Mouse (Mus musculus) heart, postnatal 0 days (tissue): ENCODE measurements around the gene Hivep2. TPM values are rescaled to one million over a fixed set of nuclear protein-coding genes. Genes with fewer than 3 reads are reported as not detected.

Source experiments
- ATAC-seq: fragments of 200-750 bp; cut with Nextera tagmentation; 2 replicates; pipeline ENCODE4 v1.8.0; 2017; ENCODE audit warnings: low read depth, moderate number of reproducible peaks, moderate library complexity; ENCODE audit not compliant: insufficient read depth
- DNase-seq: peaks from one replicate; pipeline ENCODE4 v3.0.0-alpha.2; 2016; ENCODE audit warnings: low spot score
- H3K27ac ChIP-seq: fragments of 300-500 bp; sonication (generic); 2 replicates; pipeline ENCODE4 v1.5.1; 2014; ENCODE audit warnings: low read depth, mild to moderate bottlenecking
- H3K27me3 ChIP-seq: fragments of 300-500 bp; sonication (generic); 2 replicates; pipeline ENCODE4 v1.6.1; 2014; ENCODE audit warnings: low read length, mixed read lengths; ENCODE audit not compliant: control insufficient read depth, insufficient read depth
- H3K36me3 ChIP-seq: fragments of 300-500 bp; sonication (generic); replicated peaks from 2 replicates; pipeline ENCODE4 v1.6.1; 2014; ENCODE audit warnings: low read length, mixed read lengths; ENCODE audit not compliant: control insufficient read depth, insufficient read depth
- H3K4me1 ChIP-seq: fragments of 300-500 bp; sonication (generic); 2 replicates; pipeline ENCODE4 v1.6.1; 2014; ENCODE audit warnings: antibody characterized with exemption; ENCODE audit not compliant: control insufficient read depth, insufficient read depth
- H3K4me2 ChIP-seq: fragments of 300-500 bp; sonication (generic); 2 replicates; pipeline ENCODE4 v1.6.1; 2014; ENCODE audit warnings: low read depth, mild to moderate bottlenecking, low read length, moderate library complexity
- H3K4me3 ChIP-seq: fragments of 300-500 bp; sonication (generic); 2 replicates; pipeline ENCODE4 v1.5.1; 2014; ENCODE audit warnings: low read depth, low read length
- H3K9ac ChIP-seq: fragments of 300-500 bp; sonication (generic); replicated peaks from 2 replicates; pipeline ENCODE4 v1.6.1; 2014; ENCODE audit warnings: low read depth, low read length, mixed read lengths
- H3K9me3 ChIP-seq: fragments of 300-500 bp; sonication (generic); replicated peaks from 2 replicates; pipeline ENCODE4 v1.6.1; 2016; ENCODE audit warnings: low read length; ENCODE audit not compliant: control insufficient read depth
- CTCF ChIP-seq: IDR thresholded peaks from 2 replicates; pipeline ENCODE4 v1.5.1; 2016; ENCODE audit warnings: antibody characterized with exemption, control low read depth, low read depth
- EP300 ChIP-seq: IDR thresholded peaks from 2 replicates; pipeline ENCODE4 v1.6.1; 2016; ENCODE audit warnings: antibody characterized with exemption, low read depth
- WGBS: fragments of 180-500 bp; shearing (Covaris S2); extraction: QIAGEN DNeasy Blood & Tissue Kit; methylation state at CpG from one replicate; pipeline ENCODE4 v1.1.7; 2014; 5-methylcytosine and 5-hydroxymethylcytosine counted together
- polyA plus RNA-seq: library from polyadenylated mRNA; unstranded; fragments of >200 nt; fragmentation: Nextera tagmentation; extraction: Ambion mirVana; gene quantifications from 2 replicates; pipeline ENCODE4 v1.2.1, GENCODE M21; 2015
- total RNA-seq: library from RNA; depleted of rRNA; stranded (reverse); fragments of >200 nt; gene quantifications from 2 replicates; pipeline ENCODE4 v1.2.3, GENCODE M21; 2014; ENCODE audit warnings: low replicate concordance

The Hivep2 gene
- total and polyA plus RNA-seq, 2 experiments from 2014 or later, result 3.7 to 11.6 TPM

DNA sequence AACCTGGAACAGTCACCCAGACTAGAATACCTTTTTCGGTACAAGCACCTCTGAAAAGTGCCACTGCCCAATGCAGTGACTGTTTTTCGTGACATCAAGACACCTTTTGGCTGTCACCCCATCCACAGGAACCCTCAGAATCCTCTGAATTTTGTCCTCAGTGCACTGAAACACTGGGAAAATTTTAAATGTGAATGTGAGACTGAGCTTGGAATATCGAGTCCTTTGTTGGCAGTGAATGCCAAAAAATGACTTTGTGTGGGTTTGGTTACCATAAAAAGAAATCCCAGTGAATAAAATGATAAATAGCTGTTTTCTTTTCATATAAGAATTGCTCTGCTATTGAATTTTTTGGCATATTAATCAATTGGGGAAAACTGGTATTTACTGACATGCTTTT, 154.6 kb downstream of the Hivep2 start:
- H3K9ac ChIP-seq, result no peak overlapping the region
- ATAC-seq (no peak), DNase-seq (no peak)
- H3K4me2 ChIP-seq, result no peak overlapping the region
- H3K9me3 ChIP-seq, result no peaks in the 10 kb centered on the region
- no peaks in the 10 kb centered on the region for H3K4me1 ChIP-seq
- H3K27ac ChIP-seq, result no peak overlapping the region
- H3K4me3 ChIP-seq, result no peak overlapping the region
- WGBS, result 87% methylated on average over 3 of the region's 3 CpGs
- no peaks in the 10 kb centered on the region for H3K27me3 ChIP-seq
- TF ChIP-seq CTCF (no peak), EP300 (no peak)
- H3K36me3 ChIP-seq, result no peaks in the 10 kb centered on the region

DNA sequence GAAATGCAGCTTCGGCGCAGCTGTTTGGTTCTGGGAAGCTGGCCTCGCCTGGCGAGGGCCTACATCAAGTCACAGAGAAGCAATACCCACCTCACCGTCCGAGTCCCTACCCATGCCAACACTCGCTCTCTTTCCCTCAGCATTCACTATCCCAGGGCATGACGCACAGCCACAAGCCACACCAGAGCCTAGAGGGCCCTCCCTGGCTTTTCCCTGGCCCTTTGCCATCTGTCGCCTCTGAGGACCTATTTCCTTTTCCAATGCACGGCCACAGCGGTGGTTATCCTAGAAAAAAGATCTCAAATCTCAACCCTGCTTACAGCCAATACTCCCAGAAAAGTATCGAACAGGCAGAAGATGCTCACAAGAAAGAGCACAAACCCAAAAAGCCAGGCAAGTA, 162.0 kb downstream of the Hivep2 start:
- ATAC-seq (no peak), DNase-seq (no peak)
- H3K4me1 ChIP-seq, result no peaks in the 10 kb centered on the region
- peaks cover 49% of the 10 kb centered on the region for H3K36me3 ChIP-seq
- H3K9ac ChIP-seq, result no peak overlapping the region
- no peak overlapping the region for H3K4me2 ChIP-seq
- no peaks in the 10 kb centered on the region for H3K27me3 ChIP-seq
- TF ChIP-seq CTCF, result no peak
- TF ChIP-seq EP300, result no peak
- no peak overlapping the region for H3K4me3 ChIP-seq
- H3K27ac ChIP-seq, result no peak overlapping the region
- H3K9me3 ChIP-seq, result no peaks in the 10 kb centered on the region
- WGBS, result 84% methylated on average over 12 of the region's 12 CpGs

DNA sequence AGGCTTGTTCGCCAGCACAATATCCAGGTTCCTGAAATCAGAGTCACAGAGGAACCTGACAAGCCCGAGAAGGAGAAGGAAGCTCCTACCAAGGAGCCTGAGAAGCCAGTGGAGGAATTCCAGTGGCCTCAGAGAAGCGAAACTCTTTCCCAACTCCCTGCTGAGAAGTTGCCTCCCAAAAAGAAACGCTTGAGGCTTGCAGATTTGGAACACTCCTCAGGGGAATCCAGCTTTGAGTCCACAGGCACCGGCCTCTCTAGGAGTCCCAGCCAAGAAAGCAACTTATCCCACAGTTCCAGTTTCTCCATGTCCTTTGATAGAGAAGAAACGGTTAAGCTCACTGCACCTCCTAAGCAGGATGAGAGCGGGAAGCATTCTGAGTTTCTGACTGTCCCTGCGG, 164.4 kb downstream of the Hivep2 start:
- peaks cover 56% of the 10 kb centered on the region for H3K36me3 ChIP-seq
- no peak for DNase-seq

DNA sequence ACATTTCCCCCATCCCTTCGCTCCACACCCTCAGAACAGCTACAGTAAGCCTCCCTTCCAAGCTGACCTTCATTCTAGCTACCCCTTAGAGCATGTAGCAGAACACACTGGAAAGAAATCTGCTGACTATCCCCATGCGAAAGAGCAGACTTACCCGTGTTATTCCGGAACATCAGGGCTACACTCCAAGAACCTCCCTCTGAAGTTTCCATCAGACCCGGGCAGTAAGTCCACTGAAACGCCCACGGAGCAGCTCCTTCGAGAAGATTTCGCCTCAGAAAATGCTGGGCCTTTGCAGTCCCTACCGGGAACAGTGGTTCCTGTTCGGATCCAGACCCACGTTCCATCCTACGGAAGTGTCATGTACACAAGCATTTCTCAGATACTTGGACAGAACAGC, 165.4 kb downstream of the Hivep2 start:
- Histone ChIP-seq H3K4me1 (no peaks in the 10 kb centered on the region), H3K4me3 (no peak overlapping the region), H3K36me3 (peaks cover 62% of the 10 kb centered on the region), H3K4me2 (no peak overlapping the region), H3K27me3 (no peaks in the 10 kb centered on the region), H3K27ac (no peak overlapping the region), H3K9me3 (no peaks in the 10 kb centered on the region), H3K9ac (no peak overlapping the region)
- no peak for DNase-seq
- ATAC-seq, result no peak
- TF ChIP-seq EP300, result no peak
- no peak for TF ChIP-seq CTCF
- 94% methylated on average over 13 of the region's 13 CpGs for WGBS

More for the DNA sequence above, 164.4 kb downstream of the Hivep2 start:
- Histone ChIP-seq H3K9me3 (no peaks in the 10 kb centered on the region), H3K4me2 (no peak overlapping the region), H3K9ac (no peak overlapping the region), H3K27ac (no peak overlapping the region), H3K4me3 (no peak overlapping the region), H3K4me1 (no peaks in the 10 kb centered on the region), H3K27me3 (no peaks in the 10 kb centered on the region)
- TF ChIP-seq EP300, result no peak
- no peak for TF ChIP-seq CTCF
- no peak for ATAC-seq
- WGBS, result 77% methylated on average over 8 of the region's 8 CpGs

DNA sequence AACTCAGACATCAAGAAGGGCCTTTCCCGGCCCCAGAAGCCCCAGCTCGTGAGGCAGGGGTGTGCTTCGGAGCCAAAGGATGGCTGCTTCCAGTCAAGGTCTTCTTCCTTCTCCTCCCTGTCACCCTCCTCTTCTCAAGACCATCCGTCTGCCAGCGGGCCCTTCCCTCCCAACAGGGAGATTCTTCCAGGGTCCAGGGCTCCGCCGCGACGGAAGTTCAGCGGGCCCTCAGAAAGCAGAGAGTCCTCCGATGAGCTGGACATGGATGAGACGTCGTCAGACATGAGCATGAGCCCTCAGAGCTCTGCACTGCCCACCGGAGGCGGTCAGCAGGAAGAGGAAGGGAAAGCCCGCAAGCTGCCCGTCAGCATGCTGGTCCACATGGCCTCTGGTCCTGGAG, 166.2 kb downstream of the Hivep2 start:
- Histone ChIP-seq H3K27ac (no peak overlapping the region), H3K27me3 (no peaks in the 10 kb centered on the region), H3K9ac (no peak overlapping the region), H3K4me3 (no peak overlapping the region), H3K9me3 (no peaks in the 10 kb centered on the region), H3K4me2 (no peak overlapping the region), H3K36me3 (peaks cover 68% of the 10 kb centered on the region), H3K4me1 (no peaks in the 10 kb centered on the region)
- TF ChIP-seq EP300, result no peak
- no peak for TF ChIP-seq CTCF
- WGBS, result 87% methylated on average over 17 of the region's 17 CpGs
- DNase-seq (no peak), ATAC-seq (no peak)

DNA sequence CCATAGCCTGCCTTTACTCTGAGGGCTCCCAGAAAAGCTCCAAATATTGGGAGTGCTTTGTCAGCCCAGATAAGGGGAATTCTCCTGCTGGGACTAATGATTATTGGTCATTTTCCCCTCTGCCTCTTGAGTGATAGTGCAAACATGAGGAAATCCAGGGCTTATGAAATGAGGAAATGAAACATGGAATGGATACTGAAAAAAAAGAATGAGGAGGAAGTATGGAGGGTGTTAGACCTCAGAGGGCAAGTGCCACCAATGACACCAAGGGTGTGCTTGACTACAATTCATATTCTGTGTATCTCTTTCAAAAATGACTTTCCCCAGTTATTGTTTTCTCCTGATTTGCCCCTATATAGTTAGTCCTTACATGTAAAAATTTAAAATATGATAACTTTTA, 167.1 kb downstream of the Hivep2 start:
- H3K4me1 ChIP-seq, result no peaks in the 10 kb centered on the region
- H3K27me3 ChIP-seq, result no peaks in the 10 kb centered on the region
- no peak overlapping the region for H3K4me3 ChIP-seq
- no peak overlapping the region for H3K4me2 ChIP-seq
- DNase-seq (no peak), ATAC-seq (no peak)
- no peaks in the 10 kb centered on the region for H3K9me3 ChIP-seq
- TF ChIP-seq EP300, result no peak
- TF ChIP-seq CTCF, result no peak
- no peak overlapping the region for H3K9ac ChIP-seq
- H3K36me3 ChIP-seq, result peaks cover 64% of the 10 kb centered on the region
- H3K27ac ChIP-seq, result no peak overlapping the region
